Mouse (Mus musculus) adrenal gland, postnatal 10 days (tissue): ENCODE measurements around the gene Capn3. TPM values are rescaled to one million over a fixed set of nuclear protein-coding genes. Genes with fewer than 3 reads are reported as not detected.

Source experiments
- total RNA-seq, 2 experiments: library from RNA; stranded (reverse); gene quantifications; 2 replicates each; pipeline ENCODE4 v1.2.3; 2021

The Capn3 gene
- total RNA-seq, 2 experiments from 2014 or later = 4.7 to 6.5 TPM

Other genes with a start within 250 kb of the Capn3 start
- 1 to 10 TPM in 1 of 2 experiments, under 1 TPM in 1; 0.99 to 3.6 TPM for gene Pla2g4e, start 210.7 kb upstream of the Capn3 start, total RNA-seq
- gene Pla2g4d, start 166.8 kb upstream of the Capn3 start, total RNA-seq = under 1 TPM in 1 of 2 experiments, not detected in 1; 0.12 TPM
- gene Pla2g4f, start 141.9 kb upstream of the Capn3 start, total RNA-seq = under 1 TPM in 1 of 2 experiments, not detected in 1; 0.12 TPM
- gene Vps39, start 102.9 kb upstream of the Capn3 start, total RNA-seq = 10 to 100 TPM; 33.9 to 36.7 TPM
- gene Ganc, start 52.1 kb upstream of the Capn3 start, total RNA-seq = 10 to 100 TPM; 30.3 to 45.3 TPM
- gene Tmem87a, start 51.9 kb upstream of the Capn3 start, total RNA-seq = 10 to 100 TPM; 30.7 to 38.3 TPM
- gene Zfp106, start 107.8 kb downstream of the Capn3 start, total RNA-seq = 100 to 1,000 TPM in 1 of 2 experiments, 10 to 100 TPM in 1; 85.6 to 107 TPM
- gene Snap23, start 111.7 kb downstream of the Capn3 start, total RNA-seq = 10 to 100 TPM; 45.7 to 53.2 TPM
- gene Haus2, start 153.4 kb downstream of the Capn3 start, total RNA-seq = 10 to 100 TPM; 14.1 to 14.9 TPM
- 10 to 100 TPM; 13.5 to 18.1 TPM for gene Lrrc57, start 153.5 kb downstream of the Capn3 start, total RNA-seq
- 10 to 100 TPM; 11.6 to 23.7 TPM for gene Stard9, start 173.1 kb downstream of the Capn3 start, total RNA-seq